Mouse (Mus musculus): ENCODE data around the gene Dhrs2. TPM values are rescaled to one million over a fixed set of nuclear protein-coding genes. Genes with fewer than 3 reads are reported as not detected.

The Dhrs2 gene
- total and polyA plus RNA-seq, 3 experiments: not detected

- TF ChIP-seq TAL1 (conservative IDR thresholded peaks at IDR 0.05; ENCODE audit: low read depth, low read length) (no peak), CTCF (IDR thresholded peaks at IDR 0.05; ENCODE audit: low read depth, low read length) (no peak), GATA2 (IDR thresholded peaks at IDR 0.05; ENCODE audit: borderline replicate concordance, low read depth, low read length) (no peak), GATA1 (IDR thresholded peaks at IDR 0.05; ENCODE audit: borderline replicate concordance, low read length) (no peak), POLR2AphosphoS5 (IDR thresholded peaks at IDR 0.05; ENCODE audit: insufficient replicate concordance, low read depth, low read length) (no peak)
- Histone ChIP-seq H3K4me3 (ENCODE audit: low read depth, low read length) (no peak overlapping the region), H3K9me3 (replicated peaks) (no peaks in the 10 kb centered on the region), H3K4me1 (ENCODE audit: insufficient read depth, low read depth, low read length) (no peaks in the 10 kb centered on the region), H3K27me3 (ENCODE audit: insufficient read depth, low read length) (peaks cover 5% of the 10 kb centered on the region; the same call in 1 of the 2 replicates), H3K36me3 (replicated peaks) (no peaks in the 10 kb centered on the region)
- no peak for DNase-seq (ENCODE audit: low spot score)
- ATAC-seq (ENCODE audit: extremely low read depth, insufficient number of reproducible peaks, low FRiP score, poor library complexity, severe bottlenecking): no peak
Observed at GRCm38 (mm10) chr14:55255443-55255842, 33.6 kb downstream of the Dhrs2 start.

- ATAC-seq (ENCODE audit: extremely low read depth, insufficient number of reproducible peaks, low FRiP score, poor library complexity, severe bottlenecking) (no peak), DNase-seq (ENCODE audit: low spot score) (no peak)
- Histone ChIP-seq H3K36me3 (replicated peaks) (no peaks in the 10 kb centered on the region), H3K4me3 (ENCODE audit: low read depth, low read length) (no peak overlapping the region), H3K4me1 (ENCODE audit: insufficient read depth, low read depth, low read length) (0 out of 2 replicates have a peak, but pooled peaks cover 1% of the 10 kb centered on the region), H3K9me3 (replicated peaks) (no peaks in the 10 kb centered on the region), H3K27me3 (ENCODE audit: insufficient read depth, low read length) (peaks cover 5% of the 10 kb centered on the region)
- no peak for TF ChIP-seq CTCF (IDR thresholded peaks at IDR 0.05; ENCODE audit: low read depth, low read length)
- no peak for TF ChIP-seq TAL1 (conservative IDR thresholded peaks at IDR 0.05; ENCODE audit: low read depth, low read length)
- no peak for TF ChIP-seq POLR2AphosphoS5 (IDR thresholded peaks at IDR 0.05; ENCODE audit: insufficient replicate concordance, low read depth, low read length)
- no peak for TF ChIP-seq GATA2 (IDR thresholded peaks at IDR 0.05; ENCODE audit: borderline replicate concordance, low read depth, low read length)
- no peak for TF ChIP-seq GATA1 (IDR thresholded peaks at IDR 0.05; ENCODE audit: borderline replicate concordance, low read length)
Observed at GRCm38 (mm10) chr14:55271158-55271557, 49.4 kb downstream of the Dhrs2 start.

GRCm38 (mm10) chr14:55273023-55273422 is 51.2 kb downstream of the Dhrs2 start:
- Histone ChIP-seq H3K9me3 (replicated peaks) (no peaks in the 10 kb centered on the region), H3K36me3 (replicated peaks) (no peaks in the 10 kb centered on the region), H3K4me1 (ENCODE audit: insufficient read depth, low read depth, low read length) (0 out of 2 replicates have a peak, but pooled peaks cover 1% of the 10 kb centered on the region), H3K4me3 (ENCODE audit: low read depth, low read length) (no peak overlapping the region), H3K27me3 (ENCODE audit: insufficient read depth, low read length) (peaks cover 13% of the 10 kb centered on the region)
- ATAC-seq (ENCODE audit: extremely low read depth, insufficient number of reproducible peaks, low FRiP score, poor library complexity, severe bottlenecking): no peak
- TF ChIP-seq CTCF (IDR thresholded peaks at IDR 0.05; ENCODE audit: low read depth, low read length) (no peak), GATA1 (IDR thresholded peaks at IDR 0.05; ENCODE audit: borderline replicate concordance, low read length) (no peak), GATA2 (IDR thresholded peaks at IDR 0.05; ENCODE audit: borderline replicate concordance, low read depth, low read length) (no peak), TAL1 (conservative IDR thresholded peaks at IDR 0.05; ENCODE audit: low read depth, low read length) (no peak), POLR2AphosphoS5 (IDR thresholded peaks at IDR 0.05; ENCODE audit: insufficient replicate concordance, low read depth, low read length) (no peak)
- DNase-seq (ENCODE audit: low spot score): no peak

- Histone ChIP-seq H3K9me3 (replicated peaks) (no peaks in the 10 kb centered on the region), H3K36me3 (replicated peaks) (no peaks in the 10 kb centered on the region), H3K4me1 (ENCODE audit: insufficient read depth, low read depth, low read length) (0 out of 2 replicates have a peak, but pooled peaks cover under 1% of the 10 kb centered on the region), H3K27me3 (ENCODE audit: insufficient read depth, low read length) (peaks cover 13% of the 10 kb centered on the region), H3K4me3 (ENCODE audit: low read depth, low read length) (no peak overlapping the region)
- no peak for DNase-seq (ENCODE audit: low spot score)
- TF ChIP-seq TAL1 (conservative IDR thresholded peaks at IDR 0.05; ENCODE audit: low read depth, low read length): no peak
- no peak for TF ChIP-seq GATA1 (IDR thresholded peaks at IDR 0.05; ENCODE audit: borderline replicate concordance, low read length)
- no peak for TF ChIP-seq CTCF (IDR thresholded peaks at IDR 0.05; ENCODE audit: low read depth, low read length)
- no peak for TF ChIP-seq GATA2 (IDR thresholded peaks at IDR 0.05; ENCODE audit: borderline replicate concordance, low read depth, low read length)
- no peak for ATAC-seq (ENCODE audit: extremely low read depth, insufficient number of reproducible peaks, low FRiP score, poor library complexity, severe bottlenecking)
Observed at GRCm38 (mm10) chr14:55274810-55275209, 53.0 kb downstream of the Dhrs2 start.

- no peak overlapping the region for H3K4me3 ChIP-seq (ENCODE audit: low read depth, low read length)
- ATAC-seq (ENCODE audit: extremely low read depth, insufficient number of reproducible peaks, low FRiP score, poor library complexity, severe bottlenecking) (no peak), DNase-seq (ENCODE audit: low spot score) (no peak)
- H3K36me3 ChIP-seq (replicated peaks): no peaks in the 10 kb centered on the region
- no peak for TF ChIP-seq CTCF (IDR thresholded peaks at IDR 0.05; ENCODE audit: low read depth, low read length)
- no peak for TF ChIP-seq GATA2 (IDR thresholded peaks at IDR 0.05; ENCODE audit: borderline replicate concordance, low read depth, low read length)
- no peak for TF ChIP-seq TAL1 (conservative IDR thresholded peaks at IDR 0.05; ENCODE audit: low read depth, low read length)
- no peak for TF ChIP-seq GATA1 (IDR thresholded peaks at IDR 0.05; ENCODE audit: borderline replicate concordance, low read length)
- TF ChIP-seq POLR2AphosphoS5 (IDR thresholded peaks at IDR 0.05; ENCODE audit: insufficient replicate concordance, low read depth, low read length): no peak
- peaks cover 12% of the 10 kb centered on the region for H3K27me3 ChIP-seq (ENCODE audit: insufficient read depth, low read length)
- H3K4me1 ChIP-seq (ENCODE audit: insufficient read depth, low read depth, low read length): no peaks in the 10 kb centered on the region
- no peaks in the 10 kb centered on the region for H3K9me3 ChIP-seq (replicated peaks)
Observed at GRCm38 (mm10) chr14:55279322-55280069, 57.7 kb downstream of the Dhrs2 start.

Other genes with a start within 250 kb of the Dhrs2 start
- gene Gm17428, start 245.1 kb upstream of the Dhrs2 start, total RNA-seq (2014; fragmentation: Nextera tagmentation): not detected in 2 replicates
- not detected in 2 replicates for gene Gm17428, start 245.1 kb upstream of the Dhrs2 start, total RNA-seq (2017)
- not detected in 2 replicates for gene Gm17428, start 245.1 kb upstream of the Dhrs2 start, polyA plus RNA-seq (2012)
- gene Myh7, start 227.4 kb upstream of the Dhrs2 start, total RNA-seq (2014; fragmentation: Nextera tagmentation): 0.90 TPM in 1 of 2 replicates, not detected in the other
- under 0.01 and 0.16 TPM in 2 replicates for gene Myh7, start 227.4 kb upstream of the Dhrs2 start, total RNA-seq (2017)
- 0.17 and 0.18 TPM in 2 replicates for gene Myh7, start 227.4 kb upstream of the Dhrs2 start, polyA plus RNA-seq (2012)
- 55.2 and 64.8 TPM in 2 replicates for gene Ngdn, start 206.6 kb upstream of the Dhrs2 start, total RNA-seq (2014; fragmentation: Nextera tagmentation)
- gene Ngdn, start 206.6 kb upstream of the Dhrs2 start, total RNA-seq (2017): 62.0 and 78.3 TPM in 2 replicates
- gene Ngdn, start 206.6 kb upstream of the Dhrs2 start, polyA plus RNA-seq (2012): 31.7 and 41.4 TPM in 2 replicates
- gene Zfhx2, start 129.7 kb upstream of the Dhrs2 start, total RNA-seq (2014; fragmentation: Nextera tagmentation): 7.9 and 8.6 TPM in 2 replicates
- 1.5 and 1.9 TPM in 2 replicates for gene Zfhx2, start 129.7 kb upstream of the Dhrs2 start, total RNA-seq (2017)
- 2.8 and 2.9 TPM in 2 replicates for gene Zfhx2, start 129.7 kb upstream of the Dhrs2 start, polyA plus RNA-seq (2012)
- 15.2 and 17.1 TPM in 2 replicates for gene Thtpa, start 127.2 kb upstream of the Dhrs2 start, total RNA-seq (2014; fragmentation: Nextera tagmentation)
- gene Thtpa, start 127.2 kb upstream of the Dhrs2 start, total RNA-seq (2017): 16.3 and 17.2 TPM in 2 replicates
- gene Thtpa, start 127.2 kb upstream of the Dhrs2 start, polyA plus RNA-seq (2012): 2.6 and 3.7 TPM in 2 replicates
- gene Ap1g2, start 115.4 kb upstream of the Dhrs2 start, total RNA-seq (2014; fragmentation: Nextera tagmentation): 45.8 and 47.8 TPM in 2 replicates
- gene Ap1g2, start 115.4 kb upstream of the Dhrs2 start, total RNA-seq (2017): 17.1 and 31.8 TPM in 2 replicates
- gene Ap1g2, start 115.4 kb upstream of the Dhrs2 start, polyA plus RNA-seq (2012): 16.0 and 21.8 TPM in 2 replicates
- not detected in 2 replicates for gene Jph4, start 105.1 kb upstream of the Dhrs2 start, total RNA-seq (2014; fragmentation: Nextera tagmentation)
- gene Jph4, start 105.1 kb upstream of the Dhrs2 start, total RNA-seq (2017): 0.06 and 0.11 TPM in 2 replicates
- gene Jph4, start 105.1 kb upstream of the Dhrs2 start, polyA plus RNA-seq (2012): not detected in 2 replicates

All from G1E (cell line).